Mouse (Mus musculus) lung, adult 2 months (tissue): ENCODE results near the gene Pbld2.

Source experiments
- CTCF ChIP-seq: fragments of 200-500 bp; IDR thresholded peaks from 2 replicates; pipeline ENCODE4 v1.5.1; 2011; ENCODE audit warnings: mild to moderate bottlenecking, low read length, control low read depth; ENCODE audit not compliant: insufficient read depth
- POLR2A ChIP-seq: fragments of 200-500 bp; IDR thresholded peaks from 2 replicates; pipeline ENCODE4 v1.6.1; 2011; ENCODE audit warnings: low read depth, mild to moderate bottlenecking, control low read depth, low read length, borderline replicate concordance; ENCODE audit errors: extremely low read depth

- TF ChIP-seq CTCF = no peak
- TF ChIP-seq POLR2A = no peak
Measured at GRCm38 (mm10) chr10:63019304-63019703, 4.8 kb upstream of the Pbld2 start.
